Mouse (Mus musculus): ENCODE measurements around the gene Edn3. TPM values are rescaled to one million over a fixed set of nuclear protein-coding genes. Genes with fewer than 3 reads are reported as not detected.

The Edn3 gene
- total and polyA plus RNA-seq, 3 experiments: not detected

- H3K27me3 ChIP-seq (replicated peaks): peaks cover 12% of the 10 kb centered on the region
- H3K36me3 ChIP-seq (replicated peaks in 1 of 2; ENCODE audit: control insufficient read depth in 1 of 2, insufficient read depth in 1 of 2, low read length in 1 of 2): no peaks in the 10 kb centered on the region
- no peak overlapping the region for H3K9ac ChIP-seq (ENCODE audit: insufficient read depth, low read depth)
- H3K4me1 ChIP-seq (ENCODE audit: control insufficient read depth in 1 of 2, insufficient read depth in 2 of 2): peaks cover 0 to 4% of the 10 kb centered on the region in 2 experiments; a peak in 1 of 4 replicates
- TF ChIP-seq POLR2AphosphoS2 (IDR thresholded peaks at IDR 0.05; ENCODE audit: low read depth, low read length) (no peak), RAD21 (IDR thresholded peaks at IDR 0.05; ENCODE audit: low read depth, low read length) (no peak), GABPA (IDR thresholded peaks at IDR 0.05; ENCODE audit: insufficient replicate concordance, low read depth, low read length) (no peak), USF2 (conservative IDR thresholded peaks at IDR 0.05; ENCODE audit: low read depth, low read length) (no peak), JUND (conservative IDR thresholded peaks at IDR 0.05; ENCODE audit: low read depth, low read length) (no peak), HCFC1 (IDR thresholded peaks at IDR 0.05; ENCODE audit: low read depth, low read length) (no peak)
- no peak overlapping the region for H3K27ac ChIP-seq (ENCODE audit: insufficient read depth, low read depth)
- no peak overlapping the region for H3K4me2 ChIP-seq (ENCODE audit: insufficient read depth, low read depth, poor library complexity, severe bottlenecking)
- H3K79me2 ChIP-seq (replicated peaks; ENCODE audit: control insufficient read depth, extremely low read depth, insufficient read depth, poor library complexity, severe bottlenecking): no peaks in the 10 kb centered on the region
- no peak for DNase-seq (ENCODE audit: extremely low read depth)
- no peaks in the 10 kb centered on the region for H3K9me3 ChIP-seq (replicated peaks; ENCODE audit: low read length)
- in situ Hi-C loops (cut with MboI; ENCODE audit: low pct_ligation_motif_present, low pct_unique_long_range_greater_than_20kb, low sequenced_read_pairs) (no loop called here), dilution Hi-C loops (cut with MboI; ENCODE audit: extremely low pct_ligation_motif_present, extremely low pct_unique_long_range_greater_than_20kb, low sequenced_read_pairs) (no loop called here)
- no peak overlapping the region for H3K4me3 ChIP-seq (replicated peaks in 1 of 3; ENCODE audit: low read depth in 2 of 3, low read length in 2 of 3, poor library complexity in 1 of 3)
Observed at GRCm38 (mm10) chr2:174833608-174834007, 73.2 kb downstream of the Edn3 start.

Other genes with a start within 250 kb of the Edn3 start
- gene Zfp831, start 117.1 kb upstream of the Edn3 start, total RNA-seq (2012; rRNA removed): 0.59 TPM in 2 replicates
- 0.48 and 0.58 TPM in 2 replicates for gene Zfp831, start 117.1 kb upstream of the Edn3 start, total RNA-seq (2014; rRNA removed)
- gene Zfp831, start 117.1 kb upstream of the Edn3 start, polyA plus RNA-seq (2012; ENCODE audit: insufficient read length, low read depth): 0.91 and 0.99 TPM in 2 replicates
- 8.1 and 9.2 TPM in 2 replicates for gene Gm14444, start 249.6 kb downstream of the Edn3 start, total RNA-seq (2012; rRNA removed)
- gene Gm14444, start 249.6 kb downstream of the Edn3 start, total RNA-seq (2014; rRNA removed): 22.5 and 26.3 TPM in 2 replicates
- gene Gm14444, start 249.6 kb downstream of the Edn3 start, polyA plus RNA-seq (2012; ENCODE audit: insufficient read length, low read depth): 8.6 and 10.8 TPM in 2 replicates